Mouse (Mus musculus) cerebellum, postnatal 10 days (tissue): ENCODE data around the gene Dolpp1.

Experiments used
- DNase-seq, 2 experiments: peaks; one replicate each; pipeline ENCODE4 v3.0.0; 2021; ENCODE audit warnings: mixed read lengths in 2 of 2

Gene Dolpp1

GRCm38 (mm10) chr2:30392114-30392576 is at the start of gene Dolpp1:
Gene Dolpp1 (plus strand): TSS chr2:30392254.
- DNase-seq = peak; percentile 97 to 98

GRCm38 (mm10) chr2:30342544-30342943 is 49.5 kb upstream of the Dolpp1 start:
- peak in 1 of 2 experiments; percentile 39 for DNase-seq

GRCm38 (mm10) chr2:30343601-30344137 is 48.4 kb upstream of the Dolpp1 start:
- peak; percentile 47 to 49 for DNase-seq

GRCm38 (mm10) chr2:30345971-30346676 is 45.9 kb upstream of the Dolpp1 start:
- no peak for DNase-seq

- no peak for DNase-seq
Measured at GRCm38 (mm10) chr2:30349196-30349595, 42.9 kb upstream of the Dolpp1 start.

GRCm38 (mm10) chr2:30351149-30351548 is 40.9 kb upstream of the Dolpp1 start:
- no peak for DNase-seq

- DNase-seq = peak; percentile 55 to 58
Measured at GRCm38 (mm10) chr2:30355861-30356260, 36.2 kb upstream of the Dolpp1 start.

- DNase-seq = no peak
Measured at GRCm38 (mm10) chr2:30356266-30356665, 35.8 kb upstream of the Dolpp1 start.

GRCm38 (mm10) chr2:30356906-30357305 is 35.1 kb upstream of the Dolpp1 start:
- no peak for DNase-seq

GRCm38 (mm10) chr2:30357552-30358510 is 34.2 kb upstream of the Dolpp1 start:
- peak; percentile 49 to 53 for DNase-seq

GRCm38 (mm10) chr2:30358533-30359531 is 33.2 kb upstream of the Dolpp1 start, which contains the start of gene Sh3glb2:
Gene Sh3glb2 (minus strand): TSS chr2:30359337.
- DNase-seq = peak; percentile 95 to 97

GRCm38 (mm10) chr2:30360626-30361025 is 31.4 kb upstream of the Dolpp1 start:
- DNase-seq = no peak

GRCm38 (mm10) chr2:30362865-30363264 is 29.2 kb upstream of the Dolpp1 start:
- no peak for DNase-seq

- DNase-seq = peak; percentile 98 to 99
Measured at GRCm38 (mm10) chr2:30363773-30364650, 28.0 kb upstream of the Dolpp1 start, which contains the start of gene Miga2. Gene Miga2 (plus strand): TSS chr2:30364233.

- peak in 1 of 2 experiments; percentile 35 for DNase-seq
Measured at GRCm38 (mm10) chr2:30365281-30366069, 26.6 kb upstream of the Dolpp1 start.

- DNase-seq = peak; percentile 44 to 56
Measured at GRCm38 (mm10) chr2:30366203-30366602, 25.9 kb upstream of the Dolpp1 start.

- DNase-seq = no peak
Measured at GRCm38 (mm10) chr2:30371544-30371943, 20.5 kb upstream of the Dolpp1 start.

- peak in 1 of 2 experiments; percentile 62 for DNase-seq
Measured at GRCm38 (mm10) chr2:30372726-30373125, 19.3 kb upstream of the Dolpp1 start.

- no peak for DNase-seq
Measured at GRCm38 (mm10) chr2:30375893-30376292, 16.2 kb upstream of the Dolpp1 start.

GRCm38 (mm10) chr2:30377721-30378120 is 14.3 kb upstream of the Dolpp1 start:
- DNase-seq = no peak
